Mouse (Mus musculus) stomach, postnatal 0 days (tissue): ENCODE measurements at regions not wholly inside any gene's neighbourhood (a gene's known extent, or its start where the extent isn't known, plus 50 kb on each side); places are given as distances from the start of the nearest gene placed in this dataset.

ENCODE experiments used
- CTCF ChIP-seq: IDR thresholded peaks from 2 replicates; pipeline ENCODE4 v1.5.1; 2016; ENCODE audit warnings: antibody characterized with exemption, low read depth, mild to moderate bottlenecking, moderate library complexity
- EP300 ChIP-seq: optimal IDR thresholded peaks from 2 replicates; pipeline ENCODE3; 2016; ENCODE audit warnings: antibody characterized with exemption

- TF ChIP-seq CTCF (no peak), EP300 (no peak)
Measured at GRCm38 (mm10) chr13:97493836-97494235, 252.9 kb downstream of the Enc1 start.
